Mouse (Mus musculus): ENCODE results near the gene Sppl2c. TPM values are rescaled to one million over a fixed set of nuclear protein-coding genes. Genes with fewer than 3 reads are reported as not detected.

Sppl2c gene
- total RNA-seq, 2 experiments from 2014 or later: not detected

DNA sequence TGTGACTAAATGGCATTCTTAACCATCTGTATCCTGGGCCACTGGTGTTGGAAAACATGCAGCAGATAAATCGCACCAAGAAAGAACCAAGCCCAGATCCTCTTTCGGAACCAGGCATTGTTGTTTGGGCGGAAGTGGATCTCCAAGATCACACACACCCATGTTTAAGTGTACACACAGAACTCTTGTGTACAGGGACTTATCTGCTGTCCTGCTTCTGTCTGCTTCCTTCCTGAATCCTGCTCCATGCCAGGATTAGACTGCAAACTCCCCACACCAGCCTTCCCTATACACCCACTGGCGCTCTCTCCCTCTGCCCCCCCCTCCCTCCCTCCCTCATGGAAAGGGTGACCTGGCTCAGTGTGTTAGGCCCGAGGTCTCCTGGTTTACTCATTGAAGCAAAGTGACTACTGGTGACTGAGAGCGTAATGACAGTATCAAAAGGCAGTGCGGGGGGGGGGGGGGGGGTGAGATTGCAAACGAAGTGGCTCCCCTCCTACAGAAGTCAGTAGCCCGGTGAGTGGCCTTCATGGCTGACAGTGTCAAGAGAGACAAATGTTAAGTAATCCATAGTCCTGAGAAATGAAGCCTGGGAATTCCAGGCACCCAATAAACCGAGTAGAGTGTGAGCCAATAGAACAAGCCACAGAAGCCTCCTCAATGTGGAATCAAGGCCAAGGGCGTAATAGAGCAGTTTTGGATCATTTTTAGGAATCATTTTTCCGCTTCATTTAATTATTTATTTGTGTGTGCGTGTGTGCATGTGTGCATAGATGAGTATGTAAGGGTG lies 52.0 kb downstream of the Sppl2c start:
- no peak for DNase-seq (ENCODE audit: low spot score in 2 of 2)

Other genes starting within 250 kb of the Sppl2c start
- 1,000 to 10,000 TPM; 1,253 to 1,269 TPM for gene Nsf, start 232.3 kb upstream of the Sppl2c start, total RNA-seq (2021)
- gene Arf2, start 219.6 kb upstream of the Sppl2c start, total RNA-seq (2021): 10 to 100 TPM; 42.4 to 42.7 TPM
- gene Crhr1, start 53.5 kb upstream of the Sppl2c start, total RNA-seq (2021): 1 to 10 TPM; 8.8 to 9.3 TPM
- 100 to 1,000 TPM; 329 to 337 TPM for gene Mapt, start 45.1 kb downstream of the Sppl2c start, total RNA-seq (2021)

Data from layer of hippocampus, adult 18-20 months (tissue).